Mouse (Mus musculus): Measurements from ENCODE around the gene Sec1.
A peak's percentile ranks its signal among the peaks of the same experiment; 100 is the strongest.

Gene Sec1

GRCm38 (mm10) chr7:45641391-45642040 is 52.7 kb downstream of the Sec1 start:
- no peak for DNase-seq (ENCODE audit: low read depth)

GRCm38 (mm10) chr7:45640191-45640957 is 53.8 kb downstream of the Sec1 start:
- no peak for DNase-seq (ENCODE audit: low read depth)

- DNase-seq (ENCODE audit: low read depth) = no peak
Measured at GRCm38 (mm10) chr7:45639561-45640027, 54.6 kb downstream of the Sec1 start, which contains the start of gene Mamstr. Mamstr (plus strand) TSS chr7:45639977.

GRCm38 (mm10) chr7:45638623-45639401 is 55.4 kb downstream of the Sec1 start:
- no peak for DNase-seq (ENCODE audit: low read depth)

- DNase-seq (ENCODE audit: low read depth) = no peak
Measured at GRCm38 (mm10) chr7:45637710-45638109, 56.5 kb downstream of the Sec1 start.

- DNase-seq (ENCODE audit: low read depth) = peak; percentile 93
Measured at GRCm38 (mm10) chr7:45635711-45636688, 58.2 kb downstream of the Sec1 start.

GRCm38 (mm10) chr7:45634946-45635681 is 59.1 kb downstream of the Sec1 start:
- DNase-seq (ENCODE audit: low read depth) = peak; percentile 96

- no peak for DNase-seq (ENCODE audit: low read depth)
Measured at GRCm38 (mm10) chr7:45632499-45632898, 61.7 kb downstream of the Sec1 start.

- no peak for DNase-seq (ENCODE audit: low read depth)
Measured at GRCm38 (mm10) chr7:45630064-45630907, 63.9 kb downstream of the Sec1 start.

- DNase-seq (ENCODE audit: low read depth) = no peak
Measured at GRCm38 (mm10) chr7:45628364-45629294, 65.6 kb downstream of the Sec1 start.

Measured in 416B (cell line).